Mouse (Mus musculus) retina, embryonic 14.5 days (tissue): ENCODE data around the gene Spdye4b.
"Not testable (repeated sequence)": the region's sequence is repeated elsewhere in the genome, so short reads cannot be mapped to it uniquely, and the experiment has no call there.

Experiments
- DNase-seq: peaks from one replicate; pipeline ENCODE4 v3.0.0-alpha.2; 2015; ENCODE audit warnings: low spot score

Spdye4b gene

GRCm38 (mm10) chr5:143180255-143181076 is at the start of gene Spdye4b, which contains the start of gene Rbak:
TSS of gene Spdye4b (plus strand) at chr5:143181017.
TSS of gene Rbak (minus strand) at chr5:143180775.
- peak; percentile 96 for DNase-seq

GRCm38 (mm10) chr5:143132935-143133514 is 47.8 kb upstream of the Spdye4b start:
- no peak for DNase-seq

GRCm38 (mm10) chr5:143134216-143135010 is 46.4 kb upstream of the Spdye4b start:
- DNase-seq = not testable (repeated sequence)

GRCm38 (mm10) chr5:143135042-143135441 is 45.8 kb upstream of the Spdye4b start:
- no peak for DNase-seq

GRCm38 (mm10) chr5:143137580-143137979 is 43.2 kb upstream of the Spdye4b start:
- DNase-seq = no peak

- no peak for DNase-seq
These were observed 33.3 kb upstream of the Spdye4b start, which contains the start of gene Olfr718-ps1 for GRCm38 (mm10) chr5:143147481-143147880. TSS of gene Olfr718-ps1 (minus strand) at chr5:143147581.

GRCm38 (mm10) chr5:143148661-143149060 is 32.2 kb upstream of the Spdye4b start:
- DNase-seq = no peak

GRCm38 (mm10) chr5:143149536-143149935 is 31.3 kb upstream of the Spdye4b start:
- DNase-seq = no peak

GRCm38 (mm10) chr5:143150044-143150443 is 30.8 kb upstream of the Spdye4b start:
- DNase-seq = no peak

GRCm38 (mm10) chr5:143153756-143154155 is 27.1 kb upstream of the Spdye4b start:
- no peak for DNase-seq

GRCm38 (mm10) chr5:143155534-143155933 is 25.3 kb upstream of the Spdye4b start:
- no peak for DNase-seq

- DNase-seq = peak; percentile 13
These were observed 15.2 kb upstream of the Spdye4b start for GRCm38 (mm10) chr5:143165508-143166070.

GRCm38 (mm10) chr5:143175970-143176369 is 4.8 kb upstream of the Spdye4b start:
- no peak for DNase-seq

GRCm38 (mm10) chr5:143177541-143178200 is 3.1 kb upstream of the Spdye4b start:
- no peak for DNase-seq

GRCm38 (mm10) chr5:143179179-143179578 is 1.6 kb upstream of the Spdye4b start:
- DNase-seq = peak; percentile 55

- DNase-seq = not testable (repeated sequence)
These were observed 7.2 kb downstream of the Spdye4b start for GRCm38 (mm10) chr5:143188014-143188413.

- DNase-seq = no peak
These were observed 12.0 kb downstream of the Spdye4b start for GRCm38 (mm10) chr5:143192806-143193205.

- DNase-seq = not testable (repeated sequence)
These were observed 13.9 kb downstream of the Spdye4b start for GRCm38 (mm10) chr5:143194747-143195146.

GRCm38 (mm10) chr5:143195166-143195565 is 14.3 kb downstream of the Spdye4b start:
- no peak for DNase-seq

- no peak for DNase-seq
These were observed 15.7 kb downstream of the Spdye4b start for GRCm38 (mm10) chr5:143196506-143196905.

- no peak for DNase-seq
These were observed 24.2 kb downstream of the Spdye4b start for GRCm38 (mm10) chr5:143205015-143205414.

- DNase-seq = no peak
These were observed 33.0 kb downstream of the Spdye4b start for GRCm38 (mm10) chr5:143213832-143214231.
